Mouse (Mus musculus) liver, embryonic 15.5 days (tissue): Measurements from ENCODE around the gene Dnm3. TPM values are rescaled to one million over a fixed set of nuclear protein-coding genes. Genes with fewer than 3 reads are reported as not detected.

Experiments used
- ATAC-seq: fragments of 200-750 bp; cut with Nextera tagmentation; 2 replicates; pipeline ENCODE4 v1.8.0; 2017; ENCODE audit warnings: moderate number of reproducible peaks, mild to moderate bottlenecking, moderate library complexity; ENCODE audit not compliant: insufficient read depth
- H3K27ac ChIP-seq: fragments of 300-500 bp; sonication (generic); replicated peaks from 2 replicates; pipeline ENCODE4 v1.5.1; 2015; ENCODE audit warnings: mild to moderate bottlenecking, inconsistent platforms
- H3K27me3 ChIP-seq: fragments of 300-500 bp; sonication (generic); 2 replicates; pipeline ENCODE4 v1.6.1; 2015; ENCODE audit warnings: mild to moderate bottlenecking, inconsistent platforms
- H3K36me3 ChIP-seq: fragments of 300-500 bp; sonication (generic); replicated peaks from 2 replicates; pipeline ENCODE4 v1.6.1; 2015; ENCODE audit warnings: moderate library complexity, mild to moderate bottlenecking, inconsistent platforms
- H3K4me1 ChIP-seq: fragments of 300-500 bp; sonication (generic); replicated peaks from 2 replicates; pipeline ENCODE4 v1.6.1; 2015; ENCODE audit warnings: inconsistent platforms
- H3K4me2 ChIP-seq: fragments of 300-500 bp; sonication (generic); 2 replicates; pipeline ENCODE4 v1.6.1; 2015; ENCODE audit warnings: moderate library complexity, mild to moderate bottlenecking, inconsistent platforms
- H3K4me3 ChIP-seq: fragments of 300-500 bp; sonication (generic); replicated peaks from 2 replicates; pipeline ENCODE4 v1.5.1; 2015; ENCODE audit warnings: mild to moderate bottlenecking, inconsistent platforms
- H3K9ac ChIP-seq: fragments of 300-500 bp; sonication (generic); 2 replicates; pipeline ENCODE4 v1.6.1; 2015; ENCODE audit warnings: moderate library complexity, mild to moderate bottlenecking, inconsistent platforms
- H3K9me3 ChIP-seq: fragments of 300-500 bp; sonication (generic); replicated peaks from 2 replicates; pipeline ENCODE4 v1.6.1; 2016; ENCODE audit warnings: inconsistent platforms
- WGBS: fragments of 180-500 bp; shearing (Covaris S2); methylation state at CpG from one replicate; pipeline ENCODE4 v1.1.7; 2015; ENCODE audit warnings: mixed read lengths; ENCODE audit not compliant: insufficient replicate concordance; 5-methylcytosine and 5-hydroxymethylcytosine counted together
- polyA plus RNA-seq: library from polyadenylated mRNA; unstranded; fragments of >200 nt; fragmentation: Nextera tagmentation; extraction: Ambion mirVana; gene quantifications from 2 replicates; pipeline ENCODE4 v1.2.1, GENCODE M21; 2015

Gene Dnm3
- polyA plus RNA-seq, 1 experiment from 2014 or later = 1.2 TPM

DNA sequence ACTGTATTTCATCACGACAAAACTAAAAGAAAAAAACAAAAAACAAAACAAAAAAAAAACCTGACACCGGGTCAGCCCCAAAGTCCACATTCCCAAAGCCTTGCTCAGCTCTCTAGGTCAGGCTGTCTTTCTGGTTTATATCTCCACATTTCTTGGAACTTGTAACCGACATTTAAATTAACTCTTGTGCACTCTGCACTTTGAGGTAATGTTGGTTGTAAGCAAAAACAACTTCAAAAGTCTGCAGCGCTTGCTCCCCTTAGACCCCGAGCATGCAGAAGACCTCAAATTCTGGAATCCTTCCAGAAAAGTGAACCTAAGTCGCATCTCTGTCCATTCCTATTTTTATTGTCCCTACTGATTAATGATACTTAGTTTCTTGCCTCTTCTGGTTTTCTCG, 297.4 kb downstream of the Dnm3 start:
- H3K4me2 ChIP-seq = no peak overlapping the region
- H3K27me3 ChIP-seq = no peaks in the 10 kb centered on the region
- H3K9me3 ChIP-seq = no peaks in the 10 kb centered on the region
- no peaks in the 10 kb centered on the region for H3K4me1 ChIP-seq
- H3K27ac ChIP-seq = no peak overlapping the region
- H3K9ac ChIP-seq = no peak overlapping the region
- 57% methylated on average over 7 of the region's 7 CpGs for WGBS
- H3K36me3 ChIP-seq = no peaks in the 10 kb centered on the region
- H3K4me3 ChIP-seq = no peak overlapping the region
- ATAC-seq = no peak

DNA sequence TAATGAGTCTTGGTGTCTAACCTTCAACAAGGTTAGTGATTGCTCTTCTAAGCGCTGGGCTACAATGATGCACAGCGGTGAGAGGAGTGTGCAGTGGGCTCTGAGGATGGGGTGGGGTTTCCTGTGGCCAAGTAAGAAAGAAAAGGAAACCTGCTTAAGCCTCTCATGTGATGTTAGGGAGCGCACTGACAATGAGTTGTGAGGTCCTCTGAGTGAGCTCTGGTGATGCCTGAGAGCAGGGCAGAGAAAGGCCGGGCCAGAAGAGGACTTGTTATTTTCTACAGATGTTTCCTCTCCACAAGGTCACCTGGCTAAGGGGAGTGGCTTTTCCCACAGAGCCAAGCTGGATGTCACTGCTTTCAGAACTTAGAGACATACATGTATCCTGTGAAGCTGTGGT, 298.4 kb downstream of the Dnm3 start:
- ATAC-seq = no peak

DNA sequence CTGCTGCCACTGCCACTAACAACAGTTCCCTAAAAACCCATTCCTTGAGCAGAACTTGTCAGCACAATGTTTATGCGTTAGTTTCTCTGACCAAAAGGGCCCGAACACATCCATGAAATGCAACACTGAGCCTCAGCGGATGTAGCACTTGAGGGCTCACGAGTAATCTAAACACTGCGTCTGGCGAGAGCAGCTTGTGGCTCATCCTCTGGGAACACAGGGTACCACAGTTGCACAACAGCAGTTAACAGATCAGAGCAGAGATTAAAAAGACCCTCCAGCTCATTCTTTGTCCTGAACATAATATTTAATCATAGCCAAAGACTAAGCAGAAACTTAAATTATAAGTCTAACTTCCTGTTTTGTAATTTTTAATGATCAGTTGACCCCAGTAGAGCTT, 305.0 kb downstream of the Dnm3 start:
- Histone ChIP-seq H3K4me1 (no peaks in the 10 kb centered on the region), H3K4me3 (no peak overlapping the region), H3K27me3 (no peaks in the 10 kb centered on the region), H3K4me2 (no peak overlapping the region), H3K27ac (no peak overlapping the region), H3K9ac (no peak overlapping the region), H3K9me3 (no peaks in the 10 kb centered on the region), H3K36me3 (no peaks in the 10 kb centered on the region)
- ATAC-seq = no peak
- WGBS = 55% methylated on average over 6 of the region's 6 CpGs

More for the DNA sequence above, 298.4 kb downstream of the Dnm3 start:
- Histone ChIP-seq H3K4me2 (no peak overlapping the region), H3K9me3 (no peaks in the 10 kb centered on the region), H3K27me3 (no peaks in the 10 kb centered on the region), H3K4me3 (no peak overlapping the region), H3K9ac (no peak overlapping the region), H3K4me1 (no peaks in the 10 kb centered on the region), H3K27ac (no peak overlapping the region), H3K36me3 (no peaks in the 10 kb centered on the region)
- 54% methylated on average over 4 of the region's 4 CpGs for WGBS

DNA sequence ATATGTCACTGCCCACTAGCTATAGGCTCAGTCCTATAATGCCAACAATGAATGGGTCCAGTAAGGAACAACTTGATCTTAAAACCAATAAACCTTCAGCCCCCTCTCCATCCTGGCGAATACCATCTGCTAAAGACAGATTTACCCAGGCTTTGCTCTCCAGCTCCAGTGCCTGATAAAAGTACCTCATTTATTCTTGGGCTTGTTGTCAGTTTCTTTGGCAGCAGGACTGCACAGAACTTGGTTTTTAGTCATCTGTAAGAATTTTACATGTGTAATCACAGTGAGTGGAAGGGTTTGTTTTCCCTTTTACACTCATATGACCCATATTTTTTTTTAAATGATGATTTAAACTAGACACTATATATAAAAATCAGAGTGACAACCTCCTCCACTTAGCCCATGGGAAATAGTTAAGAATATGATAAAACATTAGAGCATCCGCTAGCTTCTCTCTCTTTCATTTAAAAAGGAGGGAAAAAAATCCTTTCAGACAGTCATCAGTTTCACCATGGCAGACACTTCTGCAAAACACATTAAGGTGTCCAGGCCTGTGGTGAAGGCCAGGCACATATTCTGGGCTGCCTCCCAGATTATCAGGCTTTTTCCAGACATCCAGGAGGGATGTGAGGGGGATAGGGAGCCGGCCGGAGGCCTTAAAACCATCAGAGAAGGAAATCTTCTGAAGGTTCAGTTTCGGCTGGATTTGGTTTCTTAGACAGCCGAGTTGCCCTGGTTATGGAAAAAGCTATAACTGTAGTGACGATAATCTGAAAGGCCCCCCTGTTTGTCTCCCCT, 313.9 kb downstream of the Dnm3 start:
- H3K27me3 ChIP-seq = no peaks in the 10 kb centered on the region
- 67% methylated on average over 7 of the region's 7 CpGs for whole genome bisulfite sequencing
- H3K9me3 ChIP-seq = no peaks in the 10 kb centered on the region
- H3K36me3 ChIP-seq = no peaks in the 10 kb centered on the region
- no peak for ATAC-seq
- no peak overlapping the region for H3K9ac ChIP-seq
- H3K4me1 ChIP-seq = no peaks in the 10 kb centered on the region
- no peak overlapping the region for H3K4me2 ChIP-seq
- H3K4me3 ChIP-seq = no peak overlapping the region
- no peak overlapping the region for H3K27ac ChIP-seq

DNA sequence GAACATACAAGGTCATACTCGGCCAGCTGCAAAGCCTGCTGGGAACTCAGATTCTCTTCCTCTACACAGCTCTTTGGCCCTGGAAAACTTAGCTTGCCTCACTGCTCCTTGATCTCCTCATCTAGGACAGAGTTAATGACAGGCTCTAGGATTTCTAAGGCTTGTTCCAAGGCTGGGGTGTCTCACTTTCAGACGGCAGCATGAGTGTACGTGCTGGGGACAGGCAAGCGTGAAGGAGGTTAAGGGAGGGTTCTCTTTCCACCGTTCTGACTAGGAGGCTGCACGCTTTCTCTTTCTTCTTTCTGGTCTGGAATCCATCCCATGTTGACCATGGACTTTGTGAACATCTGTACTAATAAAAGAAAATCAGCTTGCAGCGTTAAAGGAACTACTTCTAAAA, 315.2 kb downstream of the Dnm3 start:
- H3K27me3 ChIP-seq = no peaks in the 10 kb centered on the region
- H3K9me3 ChIP-seq = no peaks in the 10 kb centered on the region
- H3K4me3 ChIP-seq = no peak overlapping the region
- 48% methylated on average over 7 of the region's 7 CpGs for WGBS
- H3K4me1 ChIP-seq = no peaks in the 10 kb centered on the region
- no peak overlapping the region for H3K27ac ChIP-seq
- no peak for ATAC-seq
- H3K36me3 ChIP-seq = no peaks in the 10 kb centered on the region
- H3K4me2 ChIP-seq = no peak overlapping the region
- no peak overlapping the region for H3K9ac ChIP-seq

DNA sequence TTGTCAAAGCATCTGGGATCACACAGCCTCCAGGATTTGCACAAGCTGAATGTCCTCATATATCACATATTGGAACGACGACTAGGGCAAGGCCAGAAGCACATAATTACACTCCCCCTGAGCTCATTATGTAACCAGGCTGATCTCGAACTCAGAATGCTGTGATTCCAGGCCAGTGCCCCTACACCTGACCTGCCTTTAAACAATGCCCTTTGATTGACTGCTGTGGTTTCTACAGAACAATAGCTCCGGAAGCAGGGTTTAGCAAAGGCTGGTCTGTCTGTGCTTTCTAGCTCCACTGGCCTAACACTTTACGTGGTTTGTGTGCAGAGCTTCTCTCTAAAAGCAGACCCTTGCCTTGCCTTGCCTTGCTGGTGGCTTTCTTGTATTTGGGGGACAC, 315.6 kb downstream of the Dnm3 start:
- ATAC-seq = no peak
- no peaks in the 10 kb centered on the region for H3K9me3 ChIP-seq
- H3K27ac ChIP-seq = no peak overlapping the region
- no peak overlapping the region for H3K4me3 ChIP-seq
- WGBS = 29% methylated on average over 5 of the region's 5 CpGs
- H3K27me3 ChIP-seq = no peaks in the 10 kb centered on the region
- no peak overlapping the region for H3K4me2 ChIP-seq
- H3K36me3 ChIP-seq = no peaks in the 10 kb centered on the region
- no peak overlapping the region for H3K9ac ChIP-seq
- H3K4me1 ChIP-seq = no peaks in the 10 kb centered on the region

DNA sequence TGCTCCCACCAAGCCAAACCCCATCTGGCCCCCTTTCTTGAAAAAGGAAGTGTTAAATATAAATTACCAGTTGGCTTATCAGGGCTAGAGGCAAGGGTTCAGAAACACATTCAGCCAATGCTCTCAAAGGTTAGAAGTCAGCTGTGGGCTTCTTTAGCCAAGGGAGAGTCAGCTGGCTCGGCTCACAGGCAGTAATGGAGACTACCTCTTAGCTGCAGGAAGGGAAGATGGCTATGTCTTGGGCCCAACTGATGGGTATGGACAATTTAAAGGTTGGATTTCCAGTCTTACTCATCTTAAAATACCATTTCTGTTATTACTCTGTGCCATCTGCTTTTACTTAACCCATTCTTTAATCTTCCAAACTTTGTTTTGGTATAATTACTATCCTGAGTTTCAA, 317.1 kb downstream of the Dnm3 start:
- no peaks in the 10 kb centered on the region for H3K27me3 ChIP-seq
- H3K4me3 ChIP-seq = no peak overlapping the region
- no peak overlapping the region for H3K4me2 ChIP-seq
- H3K4me1 ChIP-seq = no peaks in the 10 kb centered on the region
- H3K9me3 ChIP-seq = no peaks in the 10 kb centered on the region
- no peaks in the 10 kb centered on the region for H3K36me3 ChIP-seq
- no peak for ATAC-seq
- WGBS = 36% methylated on average over 1 of the region's 1 CpGs
- H3K27ac ChIP-seq = no peak overlapping the region
- no peak overlapping the region for H3K9ac ChIP-seq

DNA sequence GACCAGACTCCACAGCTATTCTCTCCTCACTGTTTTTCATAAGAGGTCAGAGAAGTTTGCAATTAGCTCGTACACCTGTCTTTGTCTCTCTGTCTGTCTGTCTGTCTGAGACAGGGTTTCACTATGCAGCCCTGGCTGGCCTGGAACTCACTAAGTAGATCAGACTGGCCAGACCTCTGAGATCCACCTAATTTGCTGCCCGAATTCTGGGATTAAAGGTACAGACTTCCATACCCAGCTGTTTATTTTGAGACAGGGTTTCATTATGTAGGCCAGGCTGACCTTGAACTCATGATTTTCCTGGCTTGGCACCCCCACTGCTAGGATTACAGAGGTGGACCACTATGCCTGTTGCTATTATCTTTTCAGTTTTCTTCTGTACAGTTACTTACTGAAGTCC, 319.3 kb downstream of the Dnm3 start:
- no peak for ATAC-seq
- no peaks in the 10 kb centered on the region for H3K36me3 ChIP-seq
- no peak overlapping the region for H3K27ac ChIP-seq
- H3K4me2 ChIP-seq = no peak overlapping the region
- no peak overlapping the region for H3K4me3 ChIP-seq
- WGBS = 52% methylated on average over 2 of the region's 2 CpGs
- H3K4me1 ChIP-seq = no peaks in the 10 kb centered on the region
- H3K27me3 ChIP-seq = no peaks in the 10 kb centered on the region
- H3K9me3 ChIP-seq = no peaks in the 10 kb centered on the region
- H3K9ac ChIP-seq = no peak overlapping the region

DNA sequence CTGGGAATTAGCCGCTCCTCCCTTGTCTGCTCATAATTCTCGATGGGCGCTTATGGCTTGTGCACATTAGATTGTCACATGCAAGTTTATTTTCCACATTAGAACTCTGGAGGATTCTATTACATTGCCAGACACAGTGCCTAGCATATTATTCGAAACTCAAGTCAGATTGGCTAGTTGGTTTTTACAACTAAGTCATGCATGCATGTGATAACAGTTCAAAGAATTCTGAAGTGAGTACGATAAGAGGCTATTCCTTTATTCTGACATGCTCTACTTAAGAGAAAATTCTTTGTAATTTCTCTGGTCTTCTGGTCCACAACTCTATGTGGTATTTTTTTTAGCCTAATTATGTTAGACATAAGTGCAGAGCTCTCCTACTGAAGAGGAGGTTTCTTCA, 320.2 kb downstream of the Dnm3 start:
- no peaks in the 10 kb centered on the region for H3K36me3 ChIP-seq
- no peaks in the 10 kb centered on the region for H3K27me3 ChIP-seq
- H3K4me2 ChIP-seq = no peak overlapping the region
- no peak for ATAC-seq
- H3K4me1 ChIP-seq = no peaks in the 10 kb centered on the region
- H3K9me3 ChIP-seq = no peaks in the 10 kb centered on the region
- no peak overlapping the region for H3K4me3 ChIP-seq
- no peak overlapping the region for H3K27ac ChIP-seq
- no peak overlapping the region for H3K9ac ChIP-seq
- WGBS = 55% methylated on average over 5 of the region's 5 CpGs

DNA sequence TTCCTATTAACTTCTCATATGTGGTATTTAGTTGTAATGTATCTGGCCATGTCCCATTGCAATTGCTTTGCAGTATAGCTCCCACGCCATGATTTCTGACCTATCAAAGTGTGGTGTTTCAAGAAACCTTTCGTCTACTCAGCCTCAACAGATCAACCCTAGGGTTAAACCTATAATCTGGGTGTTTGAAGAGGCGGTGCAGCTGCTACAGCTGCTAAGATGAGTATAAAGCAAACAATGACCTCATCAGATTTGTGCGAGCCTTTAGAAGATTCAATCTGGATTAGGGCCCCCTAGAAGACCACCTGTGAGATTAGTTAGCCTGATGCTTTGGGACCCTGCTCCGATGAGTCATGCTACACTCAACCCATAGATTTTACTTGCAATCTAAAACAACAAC, 321.0 kb downstream of the Dnm3 start:
- no peaks in the 10 kb centered on the region for H3K9me3 ChIP-seq
- H3K4me2 ChIP-seq = no peak overlapping the region
- H3K36me3 ChIP-seq = no peaks in the 10 kb centered on the region
- no peaks in the 10 kb centered on the region for H3K27me3 ChIP-seq
- no peak overlapping the region for H3K4me3 ChIP-seq
- 71% methylated on average over 5 of the region's 5 CpGs for WGBS
- no peak overlapping the region for H3K9ac ChIP-seq
- no peaks in the 10 kb centered on the region for H3K4me1 ChIP-seq
- H3K27ac ChIP-seq = no peak overlapping the region
- no peak for ATAC-seq

DNA sequence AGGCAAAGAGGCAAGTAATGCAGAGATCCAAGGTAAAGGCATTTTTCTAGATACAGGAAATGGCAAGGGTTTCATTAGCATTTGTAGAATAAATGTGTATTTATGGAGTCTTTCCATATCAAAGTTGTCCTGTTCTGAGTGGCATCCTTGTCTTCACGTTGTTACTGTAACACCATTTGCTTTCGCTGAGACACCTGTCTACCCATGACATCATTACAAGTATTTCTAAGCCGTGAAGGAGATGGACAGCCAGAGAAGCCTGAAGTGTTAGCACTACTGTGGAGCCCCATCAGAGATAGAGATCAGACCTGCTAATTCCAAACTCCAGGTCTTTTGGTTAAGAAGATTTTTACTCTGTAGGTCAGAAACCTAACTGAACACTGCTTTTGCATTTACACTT, 322.3 kb downstream of the Dnm3 start:
- H3K9ac ChIP-seq = no peak overlapping the region
- WGBS = 69% methylated on average over 3 of the region's 3 CpGs
- no peaks in the 10 kb centered on the region for H3K9me3 ChIP-seq
- H3K4me2 ChIP-seq = no peak overlapping the region
- H3K27ac ChIP-seq = no peak overlapping the region
- no peak overlapping the region for H3K4me3 ChIP-seq
- no peaks in the 10 kb centered on the region for H3K27me3 ChIP-seq
- H3K36me3 ChIP-seq = no peaks in the 10 kb centered on the region
- no peaks in the 10 kb centered on the region for H3K4me1 ChIP-seq
- no peak for ATAC-seq

DNA sequence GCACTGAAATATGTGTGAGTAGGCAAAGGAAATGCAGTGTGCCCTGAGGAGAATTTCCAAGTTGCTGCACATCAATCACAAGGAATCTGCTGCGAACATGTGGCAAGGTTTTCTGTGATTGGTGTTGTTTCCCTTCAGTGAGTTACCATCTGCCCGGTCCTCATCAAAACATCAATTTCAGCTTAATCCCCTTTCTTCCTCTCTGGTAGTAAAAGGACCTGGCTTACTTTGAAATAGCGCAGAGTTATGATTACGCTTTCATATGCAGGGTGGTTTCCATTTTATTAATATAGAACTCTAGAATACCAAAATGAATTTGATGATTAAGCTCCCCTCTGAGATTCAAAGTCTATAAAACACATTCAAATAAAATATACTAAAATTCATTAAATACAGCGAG, 324.7 kb downstream of the Dnm3 start:
- 0 out of 2 replicates have a peak, but pooled peaks cover 3% of the 10 kb centered on the region for H3K4me1 ChIP-seq
- H3K4me3 ChIP-seq = no peak overlapping the region
- no peaks in the 10 kb centered on the region for H3K9me3 ChIP-seq
- H3K27me3 ChIP-seq = no peaks in the 10 kb centered on the region
- no peaks in the 10 kb centered on the region for H3K36me3 ChIP-seq
- WGBS = 75% methylated on average over 5 of the region's 5 CpGs
- no peak overlapping the region for H3K27ac ChIP-seq
- no peak for ATAC-seq
- no peak overlapping the region for H3K4me2 ChIP-seq
- no peak overlapping the region for H3K9ac ChIP-seq
